Mouse (Mus musculus): ENCODE data around the gene Tm4sf4. TPM values are rescaled to one million over a fixed set of nuclear protein-coding genes. Genes with fewer than 3 reads are reported as not detected.

Tm4sf4 gene
- total RNA-seq, 4 experiments from 2014 or later, result not detected

- no peak for DNase-seq (ENCODE audit: low spot score in 2 of 2)
These were observed 47.3 kb downstream of the Tm4sf4 start for GRCm38 (mm10) chr3:57472407-57472806.

DNA sequence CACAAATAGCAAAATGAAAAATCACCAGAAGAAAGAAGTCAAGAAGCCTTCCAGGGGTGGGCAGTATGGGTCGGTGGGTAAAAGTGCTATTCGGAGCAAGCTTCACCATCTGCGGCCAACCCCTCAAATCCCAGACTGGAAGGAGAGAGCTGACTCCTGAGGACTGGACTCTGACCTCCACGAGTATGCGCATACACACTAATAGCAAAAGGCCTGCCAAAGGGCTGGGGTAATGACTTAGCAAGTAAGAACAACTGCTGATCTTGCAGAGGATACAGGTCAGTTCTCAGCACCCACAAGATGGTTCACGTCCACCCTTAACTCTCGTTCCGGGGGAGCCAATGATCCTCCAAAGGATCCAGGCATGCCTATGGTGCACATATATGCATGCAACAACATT, 49.3 kb downstream of the Tm4sf4 start:
- DNase-seq (ENCODE audit: low spot score in 2 of 2), result no peak

DNA sequence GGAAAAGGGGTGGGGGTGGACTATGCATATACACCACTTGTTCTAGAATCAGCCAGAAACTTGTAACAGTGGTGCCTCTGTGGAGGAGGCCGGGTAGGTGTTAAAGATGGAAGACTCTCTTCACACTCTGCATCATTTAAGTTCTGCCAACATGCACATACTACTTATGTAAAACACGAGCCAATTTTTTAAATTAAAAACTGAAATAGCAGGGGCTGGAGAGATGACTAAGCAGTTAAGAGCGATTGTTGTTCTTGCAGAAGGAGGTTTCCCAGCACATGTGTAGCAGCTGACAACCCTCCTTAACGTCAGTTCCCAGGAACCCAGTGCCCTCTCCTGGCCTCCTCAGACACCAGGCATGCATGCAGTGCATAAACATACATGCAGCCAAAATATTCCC, 55.5 kb downstream of the Tm4sf4 start:
- DNase-seq (ENCODE audit: low spot score in 2 of 2), result no peak

DNA sequence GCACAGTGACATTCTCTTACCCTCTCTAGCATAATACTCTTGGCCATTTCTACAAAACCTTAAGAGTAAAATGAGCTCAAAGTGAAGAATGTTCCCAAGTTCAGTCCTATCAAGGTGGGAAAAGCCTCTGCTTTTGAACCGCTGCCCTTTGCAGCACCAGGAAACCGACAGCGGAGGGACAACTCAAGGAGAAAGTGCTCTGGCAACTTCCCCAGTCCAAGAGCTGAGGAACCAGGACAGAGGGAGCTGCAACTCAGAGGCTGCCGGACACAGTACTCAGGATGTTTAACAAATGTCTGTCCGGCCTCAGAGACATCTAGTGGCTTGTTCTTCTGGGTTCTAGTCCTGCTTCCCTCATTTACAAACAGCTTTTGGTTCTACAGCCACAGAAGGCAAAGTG, 56.9 kb downstream of the Tm4sf4 start:
- DNase-seq (ENCODE audit: low spot score in 2 of 2), result no peak

DNA sequence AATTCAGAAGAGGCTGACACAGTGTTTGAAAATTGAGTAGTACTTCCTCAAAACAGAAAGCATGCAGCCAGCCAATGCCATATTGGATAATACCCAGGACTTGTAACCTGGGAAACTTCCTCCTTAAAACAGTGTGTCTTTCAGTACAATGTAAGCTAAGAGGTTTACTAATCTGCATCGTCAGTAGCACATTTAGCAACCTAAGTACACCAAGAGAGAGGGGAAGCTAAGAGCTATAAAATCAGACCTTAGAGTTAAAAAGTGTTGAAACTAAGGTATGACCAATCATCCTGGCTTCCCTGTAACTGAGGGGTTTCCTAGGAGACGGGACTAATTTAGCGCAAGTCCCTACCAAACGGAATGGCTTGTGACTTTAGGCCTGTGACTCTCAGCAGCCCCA, 61.0 kb downstream of the Tm4sf4 start:
- no peak for DNase-seq (ENCODE audit: low spot score in 2 of 2)

GRCm38 (mm10) chr3:57487455-57488153, 62.5 kb downstream of the Tm4sf4 start:
- no peak for DNase-seq (ENCODE audit: low spot score in 2 of 2)

Other genes with a start within 250 kb of the Tm4sf4 start
- gene Tm4sf1, start 123.3 kb upstream of the Tm4sf4 start, total RNA-seq (2022), result 10 to 100 TPM; 10.2 to 17.6 (median 15.2) TPM
- 10 to 100 TPM; 12.6 to 14.8 (median 13.7) TPM for gene Wwtr1, start 150.6 kb downstream of the Tm4sf4 start, total RNA-seq (2022)
- gene Commd2, start 226.4 kb downstream of the Tm4sf4 start, total RNA-seq (2022), result 10 to 100 TPM; 20.3 to 23.4 (median 22.1) TPM